Mouse (Mus musculus) megakaryocyte, embryonic 14.5 days (primary cell): ENCODE data around the gene Pus7.

Experiments used
- FLI1 ChIP-seq: IDR thresholded peaks from 2 replicates; pipeline ENCODE4 v1.6.1; 2012; ENCODE audit warnings: low read length, inconsistent platforms, mixed read lengths
- GATA1 ChIP-seq: IDR thresholded peaks from 3 replicates; pipeline ENCODE4 v1.6.1; 2012; ENCODE audit warnings: mixed read lengths, low read length, inconsistent platforms, borderline replicate concordance

DNA sequence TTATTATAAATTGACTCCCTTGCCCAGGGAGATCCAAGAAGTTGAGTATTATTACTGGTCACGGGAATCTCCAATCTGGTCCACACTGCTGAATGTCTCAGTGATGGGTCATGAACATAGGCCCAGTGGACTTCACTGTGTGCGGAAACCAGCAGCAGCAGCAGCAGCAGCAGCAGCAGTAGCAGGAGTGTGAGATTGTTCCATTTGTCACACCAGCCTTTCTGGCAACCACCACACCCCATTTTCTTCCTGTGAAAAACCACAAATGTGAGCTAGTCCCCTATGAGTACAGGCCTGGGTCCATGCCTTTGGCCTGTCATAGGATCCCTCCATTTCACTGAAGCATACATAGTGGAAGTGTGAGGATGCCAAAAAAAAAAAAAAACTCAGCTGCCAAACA lies 61.6 kb downstream of the Pus7 start:
- TF ChIP-seq GATA1 = no peak
- TF ChIP-seq FLI1 = no peak
